Mouse (Mus musculus) ES-Bruce4 (cell line): Measurements from ENCODE around the gene Ripply3. TPM values are rescaled to one million over a fixed set of nuclear protein-coding genes. Genes with fewer than 3 reads are reported as not detected.
"Not testable (repeated sequence)": the region's sequence is repeated elsewhere in the genome, so short reads cannot be mapped to it uniquely, and the experiment has no call there.

ENCODE experiments used
- H3K27ac ChIP-seq: 2 replicates; pipeline ENCODE4 v1.5.1; 2012; ENCODE audit warnings: low read length, inconsistent platforms; ENCODE audit not compliant: insufficient read depth
- H3K27me3 ChIP-seq: 2 replicates; pipeline ENCODE4 v1.6.1; 2012; ENCODE audit warnings: mild to moderate bottlenecking, low read length, inconsistent platforms; ENCODE audit not compliant: control insufficient read depth, poor library complexity, insufficient read depth, severe bottlenecking
- H3K36me3 ChIP-seq: 2 replicates; pipeline ENCODE4 v1.6.1; 2012; ENCODE audit warnings: inconsistent platforms, mild to moderate bottlenecking, low read length, moderate library complexity; ENCODE audit not compliant: control insufficient read depth, poor library complexity, insufficient read depth, severe bottlenecking
- H3K4me1 ChIP-seq: one replicate; pipeline ENCODE4 v1.8.1; 2011; ENCODE audit warnings: low read length; ENCODE audit not compliant: control insufficient read depth, insufficient read depth
- H3K4me3 ChIP-seq: 2 replicates; pipeline ENCODE4 v1.5.1; 2011; ENCODE audit warnings: low read depth, mild to moderate bottlenecking, low read length
- H3K9ac ChIP-seq: 2 replicates; pipeline ENCODE4 v1.6.1; 2012; ENCODE audit warnings: low read depth, mild to moderate bottlenecking, inconsistent platforms; ENCODE audit not compliant: poor library complexity, severe bottlenecking
- H3K9me3 ChIP-seq: replicated peaks from 2 replicates; pipeline ENCODE4 v1.6.1; 2012; ENCODE audit warnings: mild to moderate bottlenecking, low read length, inconsistent platforms; ENCODE audit not compliant: control insufficient read depth, poor library complexity, insufficient read depth, severe bottlenecking
- CTCF ChIP-seq: IDR thresholded peaks from one replicate; pipeline ENCODE4 v1.8.1; 2011; ENCODE audit warnings: low read depth, low read length
- EP300 ChIP-seq: IDR thresholded peaks from 2 replicates; pipeline ENCODE4 v1.6.1; 2011; ENCODE audit warnings: low read depth, low read length; ENCODE audit not compliant: insufficient read depth
- POLR2A ChIP-seq: IDR thresholded peaks from one replicate; pipeline ENCODE4 v1.8.1; 2011; ENCODE audit warnings: low read length; ENCODE audit not compliant: insufficient read depth
- polyA plus RNA-seq: library from polyadenylated mRNA; stranded (reverse); fragments of >200 nt; gene quantifications from 2 replicates; pipeline ENCODE4 v1.2.4, GENCODE M21; 2011; ENCODE audit warnings: low read depth; ENCODE audit not compliant: missing spikeins, insufficient read depth, insufficient read length

Gene Ripply3
- polyA plus RNA-seq, 1 experiment: 0.91 TPM

DNA sequence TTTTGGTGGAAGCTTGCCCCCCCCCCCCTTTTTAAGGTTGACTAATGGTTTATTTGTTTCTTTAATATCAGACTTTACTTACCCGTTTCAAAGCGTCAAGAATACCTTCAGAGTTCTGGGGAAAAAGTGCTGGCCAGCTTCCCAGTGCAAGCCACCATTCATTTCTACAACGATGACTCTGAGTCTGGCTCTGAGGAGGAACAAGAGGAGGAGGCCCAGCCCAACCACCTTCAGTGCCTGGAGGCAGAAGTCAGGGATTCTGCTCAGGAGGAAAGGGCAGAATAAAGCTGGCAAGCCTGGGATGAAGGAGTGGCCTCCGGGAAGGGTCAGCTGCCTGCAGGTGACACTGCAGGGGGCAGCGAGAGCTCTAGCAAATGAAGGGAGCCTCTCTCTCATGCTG, 7.4 kb downstream of the Ripply3 start:
- Histone ChIP-seq H3K27ac (no peak overlapping the region), H3K36me3 (no peaks in the 10 kb centered on the region), H3K27me3 (no peaks in the 10 kb centered on the region), H3K4me3 (no peak overlapping the region), H3K4me1 (no peaks in the 10 kb centered on the region), H3K9me3 (0 out of 2 replicates have a peak, but pooled peaks cover 2% of the 10 kb centered on the region), H3K9ac (no peak overlapping the region)
- no peak for TF ChIP-seq EP300
- no peak for TF ChIP-seq CTCF
- TF ChIP-seq POLR2A: no peak

DNA sequence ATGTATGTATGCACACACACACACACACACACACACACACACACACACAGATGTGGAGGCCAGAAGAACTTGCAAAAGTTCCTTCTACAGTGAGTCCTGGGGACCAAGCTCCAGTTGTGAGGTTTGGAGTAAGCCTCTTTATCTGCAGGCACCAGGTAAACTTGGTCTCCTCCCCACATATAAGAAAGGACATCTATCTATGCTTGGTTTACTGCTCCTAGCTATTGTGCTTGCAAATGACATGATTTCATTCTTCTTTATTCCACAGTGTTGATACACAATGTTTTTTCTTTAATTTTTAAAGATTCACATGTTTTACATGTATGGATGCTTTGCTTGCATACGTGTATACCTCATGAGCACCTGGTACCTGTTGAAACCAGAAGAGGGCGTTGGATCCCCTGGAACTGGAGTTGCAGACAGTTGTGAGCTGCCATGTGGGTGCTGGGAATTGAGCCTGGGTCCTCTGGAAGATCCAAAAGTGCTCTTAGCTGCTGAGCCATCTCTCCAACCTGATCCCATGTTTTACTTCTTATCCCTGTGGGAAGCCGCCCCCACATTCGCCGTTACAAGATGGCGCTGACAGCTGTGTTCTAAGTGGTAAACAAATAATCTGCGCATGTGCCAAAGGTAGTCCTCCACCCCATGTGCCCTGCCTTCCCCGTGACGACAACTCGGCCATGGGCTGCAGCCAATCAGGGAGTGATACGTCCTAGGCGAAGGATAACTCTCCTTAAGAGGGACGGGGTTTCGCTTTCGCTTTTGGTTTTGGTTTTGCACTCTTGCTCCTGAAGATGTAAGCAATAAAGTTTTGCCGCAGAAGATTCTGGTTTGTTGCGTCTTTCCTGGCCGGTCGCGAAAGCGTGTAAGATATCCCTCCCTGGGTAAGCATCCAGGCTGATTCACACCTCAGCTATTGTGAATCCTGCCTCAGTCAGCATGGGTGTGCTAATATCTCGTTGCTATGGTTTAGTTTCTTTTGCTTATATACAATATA, 11.2 kb downstream of the Ripply3 start:
- H3K4me3 ChIP-seq, H3K27me3 ChIP-seq, H3K9ac ChIP-seq, H3K4me1 ChIP-seq, H3K36me3 ChIP-seq, H3K27ac ChIP-seq, H3K9me3 ChIP-seq: not testable (repeated sequence)

DNA sequence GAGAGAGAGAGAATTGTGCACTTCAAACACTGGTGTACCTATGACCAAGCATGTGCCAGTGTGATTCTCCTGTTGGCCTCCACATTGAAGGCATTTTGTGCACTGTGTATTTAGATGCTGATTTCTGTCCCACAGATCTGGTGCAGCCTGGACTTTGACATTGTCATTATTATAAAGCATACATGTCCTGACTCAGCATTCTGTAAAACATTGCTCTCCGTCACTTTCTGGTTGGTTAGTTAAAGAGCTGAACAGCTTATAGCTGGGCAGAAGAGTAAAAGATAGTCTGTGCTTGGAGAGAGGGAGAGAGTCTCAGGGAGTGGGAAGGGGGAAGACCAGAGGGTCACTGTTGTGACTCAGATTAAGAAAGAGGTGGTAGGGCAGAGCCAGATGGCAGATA, 17.5 kb downstream of the Ripply3 start:
- Histone ChIP-seq H3K4me1 (no peaks in the 10 kb centered on the region), H3K4me3 (no peak overlapping the region), H3K27me3 (no peaks in the 10 kb centered on the region), H3K9me3 (no peaks in the 10 kb centered on the region), H3K9ac (no peak overlapping the region), H3K36me3 (no peaks in the 10 kb centered on the region), H3K27ac (no peak overlapping the region)
- TF ChIP-seq EP300: no peak
- no peak for TF ChIP-seq POLR2A
- no peak for TF ChIP-seq CTCF

DNA sequence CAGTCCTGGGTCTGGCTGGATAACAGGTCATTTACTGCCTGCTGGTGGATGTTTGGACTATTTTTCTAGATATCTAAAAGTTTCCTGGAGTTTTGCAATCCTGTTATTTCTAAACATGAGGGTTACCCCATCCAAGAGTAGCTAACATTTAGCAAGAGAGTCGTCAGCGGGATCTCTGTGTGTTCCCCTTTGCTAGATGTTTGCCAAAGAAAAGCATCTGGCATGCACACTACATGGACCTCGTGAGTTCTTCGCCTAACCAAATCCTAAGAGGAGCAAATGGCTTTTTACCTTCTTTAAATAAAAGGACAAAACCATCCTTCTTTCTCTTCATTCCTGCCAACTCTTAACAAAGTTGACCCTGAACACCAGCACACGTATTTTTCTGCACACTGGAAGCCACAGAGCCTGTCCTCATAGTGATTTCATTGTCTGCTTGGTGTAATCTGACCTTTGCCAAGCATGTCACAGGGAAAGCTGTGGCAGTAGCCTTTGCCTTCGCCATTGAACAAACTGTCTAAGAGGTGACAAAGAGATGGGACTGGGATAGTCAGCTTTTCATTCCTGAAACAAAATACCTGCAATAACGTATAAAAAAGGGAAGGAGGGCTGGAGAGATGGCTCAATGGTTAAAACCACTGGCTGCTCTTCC, 19.0 kb downstream of the Ripply3 start:
- H3K9ac ChIP-seq: no peak overlapping the region

DNA sequence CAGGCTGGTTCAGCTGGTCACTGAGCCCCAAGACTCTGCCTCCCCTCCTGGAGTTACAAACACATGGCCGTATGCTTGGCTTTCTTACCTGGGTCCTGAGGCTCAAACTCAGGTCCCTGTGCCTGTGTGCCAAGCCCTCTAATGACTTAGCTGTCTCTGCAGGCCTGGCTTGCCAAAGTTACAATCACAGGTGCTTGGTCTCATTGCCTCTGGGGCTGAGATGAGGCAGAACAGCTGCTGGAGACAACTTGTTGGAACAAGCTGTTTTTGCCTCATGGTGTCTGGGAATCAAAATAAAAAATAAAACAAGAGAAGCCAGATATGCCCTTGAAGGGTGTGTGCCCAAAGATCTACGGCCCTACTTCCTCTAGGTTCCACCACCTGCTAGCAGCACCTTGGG, 20.6 kb downstream of the Ripply3 start:
- Histone ChIP-seq H3K27ac (no peak overlapping the region), H3K9me3 (no peaks in the 10 kb centered on the region), H3K9ac (no peak overlapping the region), H3K36me3 (no peaks in the 10 kb centered on the region), H3K4me1 (no peaks in the 10 kb centered on the region), H3K27me3 (no peaks in the 10 kb centered on the region), H3K4me3 (no peak overlapping the region)
- TF ChIP-seq CTCF (no peak), POLR2A (no peak), EP300 (no peak)

More for the DNA sequence above, 19.0 kb downstream of the Ripply3 start:
- H3K9me3 ChIP-seq: no peaks in the 10 kb centered on the region
- no peaks in the 10 kb centered on the region for H3K4me1 ChIP-seq
- no peaks in the 10 kb centered on the region for H3K27me3 ChIP-seq
- H3K4me3 ChIP-seq: no peak overlapping the region
- no peaks in the 10 kb centered on the region for H3K36me3 ChIP-seq
- TF ChIP-seq POLR2A: no peak
- TF ChIP-seq CTCF: no peak
- TF ChIP-seq EP300: no peak
- H3K27ac ChIP-seq: no peak overlapping the region

DNA sequence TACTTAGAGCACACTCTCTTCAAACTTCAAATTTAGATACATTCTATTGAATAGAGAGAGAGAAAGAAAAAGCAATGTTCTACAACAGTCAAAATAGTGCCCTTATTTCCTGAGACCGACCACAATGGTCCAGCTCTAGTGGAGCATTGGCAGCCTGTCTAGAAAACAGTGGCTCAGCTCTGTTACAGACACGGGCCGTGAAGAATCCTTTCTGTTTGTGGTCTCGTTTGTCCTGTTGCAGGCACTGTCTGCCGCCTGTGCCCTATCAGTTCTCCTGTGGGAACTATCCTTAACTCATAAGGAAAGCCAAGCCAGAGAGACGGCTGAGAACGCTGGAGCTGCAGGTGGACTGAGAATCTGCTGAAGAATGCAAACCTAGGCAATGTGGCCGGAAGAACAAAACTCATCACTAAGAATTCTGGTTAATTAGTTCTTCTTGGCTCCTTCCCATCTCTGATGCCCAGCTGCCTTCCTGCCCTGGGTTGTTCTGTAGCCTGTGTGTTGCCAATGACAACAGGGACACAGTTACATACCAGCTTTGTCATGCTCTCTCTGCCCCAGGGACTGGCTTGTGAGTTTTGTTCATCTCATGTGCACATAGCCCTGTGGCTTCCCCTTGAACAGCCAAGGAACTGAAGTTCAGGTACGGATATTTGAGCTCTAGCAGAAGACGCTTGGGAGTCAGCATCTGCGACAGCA, 21.5 kb downstream of the Ripply3 start:
- no peaks in the 10 kb centered on the region for H3K4me1 ChIP-seq
- no peak overlapping the region for H3K9ac ChIP-seq
- H3K9me3 ChIP-seq: no peaks in the 10 kb centered on the region
- H3K4me3 ChIP-seq: no peak overlapping the region
- TF ChIP-seq POLR2A (no peak), CTCF (no peak), EP300 (no peak)
- H3K27ac ChIP-seq: no peak overlapping the region
- no peaks in the 10 kb centered on the region for H3K36me3 ChIP-seq
- H3K27me3 ChIP-seq: no peaks in the 10 kb centered on the region
